Mouse (Mus musculus): Measurements from ENCODE around the gene Tmem256. TPM values are rescaled to one million over a fixed set of nuclear protein-coding genes. Genes with fewer than 3 reads are reported as not detected.
"Not testable (repeated sequence)": the region's sequence is repeated elsewhere in the genome, so short reads cannot be mapped to it uniquely, and the experiment has no call there.

Gene Tmem256
- total and polyA plus RNA-seq, 3 experiments, result 185 to 327 (median 206) TPM

- peaks cover 6 to 16% of the 10 kb centered on the region in 2 experiments for H3K4me1 ChIP-seq (ENCODE audit: control insufficient read depth in 1 of 2, insufficient read depth in 2 of 2)
- dilution Hi-C loops (cut with MboI; ENCODE audit: extremely low pct_ligation_motif_present, extremely low pct_unique_long_range_greater_than_20kb, low sequenced_read_pairs), result no loop called here
- H3K4me2 ChIP-seq (ENCODE audit: insufficient read depth, low read depth, poor library complexity, severe bottlenecking), result no peak within 1 kb of the TSS
- TF ChIP-seq IRF4 (IDR thresholded peaks at IDR 0.05; ENCODE audit: low read depth, low read length) (no peak), RCOR1 (conservative IDR thresholded peaks at IDR 0.05; ENCODE audit: low read depth, low read length) (no peak), GABPA (IDR thresholded peaks at IDR 0.05; ENCODE audit: insufficient replicate concordance, low read depth, low read length) (no peak), MXI1 (IDR thresholded peaks at IDR 0.05; ENCODE audit: low read depth, low read length) (no peak), NELFE (IDR thresholded peaks at IDR 0.05; ENCODE audit: low read depth, low read length) (no peak), BHLHE40 (IDR thresholded peaks at IDR 0.05; ENCODE audit: low read depth, low read length) (no peak), ZMIZ1 (IDR thresholded peaks at IDR 0.05; ENCODE audit: low read depth, low read length) (no peak), ZNF384 (IDR thresholded peaks at IDR 0.05; ENCODE audit: low read depth, low read length) (no peak), POLR2A (IDR thresholded peaks at IDR 0.05; ENCODE audit: low read depth, low read length) (no peak), KAT2A (IDR thresholded peaks at IDR 0.05; ENCODE audit: insufficient replicate concordance, low read length) (no peak), CHD1 (IDR thresholded peaks at IDR 0.05; ENCODE audit: low read depth, low read length) (no peak), UBTF (IDR thresholded peaks at IDR 0.05; ENCODE audit: low read depth, low read length) (no peak)
- H3K4me3 ChIP-seq (replicated peaks in 1 of 3; ENCODE audit: low read depth in 2 of 3, low read length in 2 of 3, poor library complexity in 1 of 3), result no peak within 1 kb of the TSS
- no peak within 1 kb of the TSS for H3K27ac ChIP-seq (ENCODE audit: insufficient read depth, low read depth)
- no peaks in the 10 kb centered on the region for H3K79me2 ChIP-seq (replicated peaks; ENCODE audit: control insufficient read depth, extremely low read depth, insufficient read depth, poor library complexity, severe bottlenecking)
- no peak within 1 kb of the TSS for H3K9ac ChIP-seq (ENCODE audit: insufficient read depth, low read depth)
- no peak for DNase-seq (ENCODE audit: extremely low read depth)
- H3K9me3 ChIP-seq (replicated peaks; ENCODE audit: low read length), result no peaks in the 10 kb centered on the region
- in situ Hi-C loops (cut with MboI; ENCODE audit: low pct_ligation_motif_present, low pct_unique_long_range_greater_than_20kb, low sequenced_read_pairs), result no loop called here
- peaks cover 5% of the 10 kb centered on the region for H3K27me3 ChIP-seq (replicated peaks)
- no peaks in the 10 kb centered on the region for H3K36me3 ChIP-seq (replicated peaks in 1 of 2; ENCODE audit: control insufficient read depth in 1 of 2, insufficient read depth in 1 of 2, low read length in 1 of 2)
Observed at GRCm38 (mm10) chr11:69858113-69858998, 20.0 kb downstream of the Tmem256 start, which contains the start of gene Tnk1. Gene Tnk1 (minus strand): TSS chr11:69858730.

GRCm38 (mm10) chr11:69863729-69864128 is 25.4 kb downstream of the Tmem256 start:
- H3K36me3 ChIP-seq (replicated peaks in 1 of 2; ENCODE audit: control insufficient read depth in 1 of 2, insufficient read depth in 1 of 2, low read length in 1 of 2); H3K4me2 ChIP-seq (ENCODE audit: insufficient read depth, low read depth, poor library complexity, severe bottlenecking); H3K9me3 ChIP-seq (replicated peaks; ENCODE audit: low read length); H3K27ac ChIP-seq (ENCODE audit: insufficient read depth, low read depth); in situ Hi-C loops (cut with MboI; ENCODE audit: low pct_ligation_motif_present, low pct_unique_long_range_greater_than_20kb, low sequenced_read_pairs); H3K79me2 ChIP-seq (replicated peaks; ENCODE audit: control insufficient read depth, extremely low read depth, insufficient read depth, poor library complexity, severe bottlenecking); dilution Hi-C loops (cut with MboI; ENCODE audit: extremely low pct_ligation_motif_present, extremely low pct_unique_long_range_greater_than_20kb, low sequenced_read_pairs); H3K9ac ChIP-seq (ENCODE audit: insufficient read depth, low read depth); H3K4me3 ChIP-seq (replicated peaks in 1 of 3; ENCODE audit: low read depth in 2 of 3, low read length in 2 of 3, poor library complexity in 1 of 3); DNase-seq (ENCODE audit: extremely low read depth); H3K4me1 ChIP-seq (ENCODE audit: control insufficient read depth in 1 of 2, insufficient read depth in 2 of 2): not testable (repeated sequence)
- peaks cover 22% of the 10 kb centered on the region for H3K27me3 ChIP-seq (replicated peaks)

All from CH12.LX (cell line).